Mouse (Mus musculus) heart, postnatal 0 days (tissue): ENCODE results near the gene Col12a1.

Source experiments
- CTCF ChIP-seq: IDR thresholded peaks from 2 replicates; pipeline ENCODE4 v1.5.1; 2016; ENCODE audit warnings: antibody characterized with exemption, control low read depth, low read depth
- EP300 ChIP-seq: IDR thresholded peaks from 2 replicates; pipeline ENCODE4 v1.6.1; 2016; ENCODE audit warnings: antibody characterized with exemption, low read depth

DNA sequence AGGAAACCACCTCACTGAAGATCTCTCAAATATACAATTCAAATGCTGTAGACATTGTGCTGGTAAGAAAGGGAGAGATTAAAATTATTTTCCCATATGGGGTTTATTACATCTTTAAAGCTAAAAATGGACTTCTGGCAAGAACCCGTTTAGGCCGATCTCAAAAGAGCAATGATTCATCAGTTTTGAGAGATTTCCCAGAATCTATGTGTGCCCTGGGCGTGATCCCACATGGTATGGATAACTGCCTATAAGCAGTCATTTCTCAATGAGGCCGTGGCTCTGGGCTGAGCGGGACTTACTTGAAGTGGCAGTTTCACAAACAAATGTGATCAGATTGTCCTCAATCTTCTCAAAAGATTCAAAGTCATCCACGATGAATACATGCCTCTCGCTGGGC is 87.4 kb downstream of the Col12a1 start:
- TF ChIP-seq EP300 (no peak), CTCF (no peak)
